Mouse (Mus musculus) cerebellum, adult 2 months (tissue): Measurements from ENCODE around the gene Dixdc1.

Experiments
- CTCF ChIP-seq: fragments of 200-500 bp; IDR thresholded peaks from 2 replicates; pipeline ENCODE4 v1.5.1; 2011; ENCODE audit warnings: low read depth, mild to moderate bottlenecking, control low read depth, low read length, moderate library complexity, borderline replicate concordance; ENCODE audit not compliant: insufficient read depth
- POLR2A ChIP-seq: fragments of 200-500 bp; IDR thresholded peaks from 2 replicates; pipeline ENCODE4 v1.6.1; 2011; ENCODE audit warnings: low read length, control low read depth, borderline replicate concordance; ENCODE audit not compliant: insufficient read depth

DNA sequence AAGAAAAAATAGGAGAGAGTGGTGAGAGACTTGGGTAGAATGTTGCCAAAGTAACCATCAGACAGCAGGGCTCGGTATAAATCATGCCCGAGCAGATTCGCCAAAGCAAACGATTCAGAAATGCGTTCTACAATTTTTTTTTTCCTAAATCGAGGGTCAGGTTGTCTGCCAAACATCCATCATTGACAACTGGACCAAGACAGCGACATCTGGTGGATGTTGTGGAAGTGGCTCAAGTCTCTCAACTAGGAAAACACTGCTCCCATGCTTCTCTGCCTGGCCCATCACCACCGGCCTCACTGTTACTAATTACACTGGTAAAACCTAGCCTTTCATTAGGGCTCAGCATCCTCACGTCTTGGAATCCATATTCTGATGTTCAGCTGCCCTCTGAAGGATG, 4.3 kb downstream of the Dixdc1 start:
- TF ChIP-seq POLR2A (no peak), CTCF (peak; percentile 78)
